Mouse (Mus musculus): Measurements from ENCODE around the gene Six4. TPM values are rescaled to one million over a fixed set of nuclear protein-coding genes. Genes with fewer than 3 reads are reported as not detected.
"Not testable (repeated sequence)": the region's sequence is repeated elsewhere in the genome, so short reads cannot be mapped to it uniquely, and the experiment has no call there.

The Six4 gene
- polyA plus RNA-seq, 1 experiment, result 0.08 TPM

DNA sequence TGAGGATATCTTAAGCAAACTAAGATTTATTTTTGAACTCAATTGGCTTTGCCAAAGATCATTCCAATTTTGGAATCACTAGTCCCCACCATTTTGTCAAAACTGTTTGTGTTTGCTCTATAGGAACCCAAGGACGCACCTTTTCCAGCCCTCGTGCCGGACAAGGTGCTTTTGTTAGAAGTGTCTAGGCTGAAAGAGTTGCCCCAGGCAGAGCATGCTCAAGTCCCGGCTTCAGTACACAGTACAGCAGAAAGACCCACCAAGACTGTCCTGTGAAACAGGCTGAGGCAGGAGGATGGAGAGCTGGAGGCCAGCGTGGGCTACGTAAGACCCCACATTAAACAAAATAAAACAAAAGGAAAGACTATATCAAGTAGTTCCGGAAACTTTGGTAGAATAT lies 26.2 kb downstream of the Six4 start:
- no peaks in the 10 kb centered on the region for H3K27me3 ChIP-seq (ENCODE audit: control insufficient read depth, insufficient read depth, low read length)
- 88% methylated on average over 7 of the region's 7 CpGs for WGBS
- H3K36me3 ChIP-seq (ENCODE audit: control insufficient read depth, insufficient read depth, low read length), result no peaks in the 10 kb centered on the region
- no peaks in the 10 kb centered on the region for H3K4me1 ChIP-seq (ENCODE audit: control insufficient read depth, insufficient read depth, insufficient read length, low read length)
- H3K27ac ChIP-seq (ENCODE audit: insufficient read depth, low read depth, low read length), result no peak overlapping the region
- TF ChIP-seq POLR2A (IDR thresholded peaks at IDR 0.05; ENCODE audit: low read depth, low read length) (no peak), CTCF (IDR thresholded peaks at IDR 0.05; ENCODE audit: extremely low read depth, insufficient read length, insufficient replicate concordance, low read depth, low read length) (no peak)
- H3K4me3 ChIP-seq (ENCODE audit: low read depth, low read length), result no peak overlapping the region

DNA sequence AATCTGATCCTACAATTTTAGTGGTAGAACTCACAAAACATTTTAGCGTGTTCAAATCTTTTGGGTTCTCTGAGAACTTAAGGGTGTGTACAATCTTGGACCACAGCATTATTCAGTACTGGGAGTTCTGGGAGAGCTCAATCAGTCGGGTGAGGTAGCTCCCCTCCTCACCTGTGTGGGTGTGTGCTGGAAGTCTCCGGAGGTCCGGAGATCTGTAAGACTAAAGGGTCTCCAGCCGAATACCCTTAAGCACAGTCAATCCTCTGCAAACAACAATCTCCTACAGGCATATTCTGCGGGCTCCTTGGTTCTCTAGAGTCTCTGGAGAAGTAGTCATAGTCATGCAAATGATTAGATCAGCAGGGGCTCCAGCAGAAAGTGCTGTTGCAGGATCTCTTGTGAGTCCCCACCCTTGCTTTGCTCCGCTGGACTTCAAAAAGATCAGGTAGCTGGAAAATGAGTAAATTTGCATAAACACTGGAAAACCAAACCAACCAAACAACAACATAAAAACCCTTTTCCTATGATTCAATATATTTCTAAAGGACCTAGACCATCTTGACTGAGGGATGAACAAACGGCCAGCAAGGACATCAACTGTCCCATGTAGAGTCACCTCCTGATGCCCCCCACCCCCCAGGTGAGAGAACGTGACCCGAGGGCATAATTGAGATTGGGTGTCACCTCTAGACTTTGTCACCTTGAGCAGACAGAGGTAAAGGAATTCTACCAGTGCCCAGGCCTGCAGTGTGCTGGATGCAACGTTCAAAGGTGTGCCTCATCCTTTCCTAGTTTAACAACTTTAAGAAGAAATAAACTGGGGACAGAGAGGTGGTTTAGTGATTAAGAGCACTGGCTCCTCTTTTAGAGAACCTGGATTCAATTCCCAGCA lies 27.3 kb downstream of the Six4 start:
- TF ChIP-seq POLR2A (IDR thresholded peaks at IDR 0.05; ENCODE audit: low read depth, low read length) (no peak), CTCF (IDR thresholded peaks at IDR 0.05; ENCODE audit: extremely low read depth, insufficient read length, insufficient replicate concordance, low read depth, low read length) (no peak)
- Histone ChIP-seq H3K27ac (ENCODE audit: insufficient read depth, low read depth, low read length) (no peak overlapping the region), H3K27me3 (ENCODE audit: control insufficient read depth, insufficient read depth, low read length) (no peaks in the 10 kb centered on the region), H3K4me3 (ENCODE audit: low read depth, low read length) (no peak overlapping the region), H3K36me3 (ENCODE audit: control insufficient read depth, insufficient read depth, low read length) (no peaks in the 10 kb centered on the region), H3K4me1 (ENCODE audit: control insufficient read depth, insufficient read depth, insufficient read length, low read length) (no peaks in the 10 kb centered on the region)
- 31% methylated on average over 11 of the region's 11 CpGs for WGBS

DNA sequence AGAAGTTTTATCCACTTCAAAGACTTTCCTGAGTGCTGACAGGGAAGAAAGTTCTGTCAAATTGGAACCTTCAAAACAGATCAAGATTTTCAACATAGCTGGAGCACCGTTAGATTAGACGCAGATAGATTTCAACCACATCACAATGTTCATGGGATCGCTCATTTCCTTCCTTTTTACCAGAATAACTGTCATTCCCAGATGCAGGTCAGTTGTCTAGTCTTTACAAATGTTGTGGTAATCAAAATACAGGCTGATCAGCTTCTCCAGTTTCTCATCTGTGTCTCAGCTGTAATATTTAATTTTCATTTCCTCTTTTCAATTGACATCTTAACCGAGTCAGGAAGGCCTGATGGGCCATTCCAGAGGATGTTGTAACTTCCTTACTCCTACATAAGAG lies 29.5 kb downstream of the Six4 start:
- TF ChIP-seq CTCF (IDR thresholded peaks at IDR 0.05; ENCODE audit: extremely low read depth, insufficient read length, insufficient replicate concordance, low read depth, low read length) (no peak), POLR2A (IDR thresholded peaks at IDR 0.05; ENCODE audit: low read depth, low read length) (no peak)
- no peaks in the 10 kb centered on the region for H3K36me3 ChIP-seq (ENCODE audit: control insufficient read depth, insufficient read depth, low read length)
- H3K4me3 ChIP-seq (ENCODE audit: low read depth, low read length), result no peak overlapping the region
- WGBS, result 66% methylated on average over 4 of the region's 4 CpGs
- no peaks in the 10 kb centered on the region for H3K4me1 ChIP-seq (ENCODE audit: control insufficient read depth, insufficient read depth, insufficient read length, low read length)
- H3K27me3 ChIP-seq (ENCODE audit: control insufficient read depth, insufficient read depth, low read length), result no peaks in the 10 kb centered on the region
- H3K27ac ChIP-seq (ENCODE audit: insufficient read depth, low read depth, low read length), result no peak overlapping the region

DNA sequence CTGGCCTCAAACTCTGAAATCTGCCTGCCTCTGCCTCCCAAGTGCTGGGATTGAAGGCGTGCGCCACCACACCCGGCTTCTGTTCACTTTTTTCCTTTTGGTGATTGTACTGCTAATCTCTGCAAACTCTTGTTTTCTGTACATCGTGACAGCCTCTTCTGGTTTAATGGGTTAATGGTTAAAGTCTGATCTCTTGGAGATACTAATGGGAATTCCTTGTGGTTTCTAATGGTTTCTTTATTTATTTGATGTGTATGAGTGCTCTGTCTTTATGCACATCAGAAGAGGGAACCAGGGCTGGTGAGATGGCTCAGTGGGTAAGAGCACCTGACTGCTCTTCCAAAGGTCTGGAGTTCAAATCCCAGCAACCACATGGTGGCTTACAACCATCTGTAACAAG lies 31.4 kb downstream of the Six4 start:
- not testable (repeated sequence) for H3K4me3 ChIP-seq (ENCODE audit: low read depth, low read length); H3K27me3 ChIP-seq (ENCODE audit: control insufficient read depth, insufficient read depth, low read length); H3K27ac ChIP-seq (ENCODE audit: insufficient read depth, low read depth, low read length); H3K4me1 ChIP-seq (ENCODE audit: control insufficient read depth, insufficient read depth, insufficient read length, low read length); H3K36me3 ChIP-seq (ENCODE audit: control insufficient read depth, insufficient read depth, low read length)
- WGBS, result 82% methylated on average over 4 of the region's 4 CpGs

DNA sequence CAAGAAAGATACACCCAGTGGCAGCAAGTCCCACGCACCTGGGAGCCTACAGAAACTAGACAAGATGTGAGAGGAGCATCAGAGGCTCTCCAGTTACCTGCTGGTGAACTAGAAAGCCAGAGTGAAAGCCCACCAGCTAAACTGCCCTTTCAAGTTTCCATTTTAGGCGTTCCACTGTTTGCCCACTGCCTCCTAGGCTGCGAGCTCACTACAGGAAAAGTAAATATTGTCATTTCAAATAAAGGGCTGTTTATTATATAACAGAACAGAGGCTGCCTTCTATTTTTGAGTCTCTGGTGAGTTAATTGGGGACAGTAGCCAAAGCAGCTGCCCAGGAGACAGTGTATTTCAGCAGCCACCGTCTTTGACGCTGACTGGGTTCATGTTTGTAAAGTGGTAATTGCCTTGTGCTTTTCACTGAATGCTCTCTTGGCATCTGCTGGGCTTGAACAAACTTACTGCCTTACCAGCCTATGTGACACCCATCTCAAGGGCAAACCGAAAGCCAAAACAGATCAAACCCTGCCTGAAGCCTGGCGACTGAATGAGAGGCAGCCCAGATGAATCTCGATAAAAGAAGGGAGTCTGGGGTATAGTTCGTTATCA lies 52.3 kb downstream of the Six4 start:
- Histone ChIP-seq H3K27ac (ENCODE audit: insufficient read depth, low read depth, low read length) (no peak overlapping the region), H3K27me3 (ENCODE audit: control insufficient read depth, insufficient read depth, low read length) (peaks cover 4% of the 10 kb centered on the region; the same call in 1 of the 2 replicates), H3K36me3 (ENCODE audit: control insufficient read depth, insufficient read depth, low read length) (no peaks in the 10 kb centered on the region), H3K4me1 (ENCODE audit: control insufficient read depth, insufficient read depth, insufficient read length, low read length) (no peaks in the 10 kb centered on the region), H3K4me3 (ENCODE audit: low read depth, low read length) (no peak overlapping the region)
- whole genome bisulfite sequencing, result 17% methylated on average over 9 of the region's 9 CpGs
- no peak for TF ChIP-seq CTCF (IDR thresholded peaks at IDR 0.05; ENCODE audit: extremely low read depth, insufficient read length, insufficient replicate concordance, low read depth, low read length)
- no peak for TF ChIP-seq POLR2A (IDR thresholded peaks at IDR 0.05; ENCODE audit: low read depth, low read length)

DNA sequence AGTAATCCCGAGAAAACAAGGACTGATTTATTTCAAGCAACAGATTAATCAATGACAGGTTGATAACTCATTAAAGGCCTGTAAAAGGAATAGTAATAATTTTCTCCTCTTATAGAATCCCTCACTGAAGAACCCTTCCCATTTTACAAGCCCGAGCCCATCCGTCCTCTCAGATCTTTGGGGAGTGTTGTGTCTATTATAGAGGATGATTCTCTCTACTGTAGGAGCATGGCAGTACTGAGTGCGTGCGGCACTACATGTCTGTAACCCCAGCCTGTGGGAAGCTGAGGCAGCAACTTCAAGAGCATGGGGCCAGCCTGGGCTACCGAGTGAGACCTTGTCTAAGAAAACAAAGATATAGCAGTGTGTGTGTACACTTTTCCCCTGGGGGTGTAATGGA lies 55.8 kb downstream of the Six4 start:
- Histone ChIP-seq H3K4me1 (ENCODE audit: control insufficient read depth, insufficient read depth, insufficient read length, low read length) (peaks cover 9% of the 10 kb centered on the region), H3K27me3 (ENCODE audit: control insufficient read depth, insufficient read depth, low read length) (peaks cover 30% of the 10 kb centered on the region), H3K27ac (ENCODE audit: insufficient read depth, low read depth, low read length) (no peak overlapping the region), H3K4me3 (ENCODE audit: low read depth, low read length) (no peak overlapping the region), H3K36me3 (ENCODE audit: control insufficient read depth, insufficient read depth, low read length) (no peaks in the 10 kb centered on the region)
- WGBS, result 80% methylated on average over 6 of the region's 6 CpGs
- no peak for TF ChIP-seq POLR2A (IDR thresholded peaks at IDR 0.05; ENCODE audit: low read depth, low read length)
- TF ChIP-seq CTCF (IDR thresholded peaks at IDR 0.05; ENCODE audit: extremely low read depth, insufficient read length, insufficient replicate concordance, low read depth, low read length), result no peak

DNA sequence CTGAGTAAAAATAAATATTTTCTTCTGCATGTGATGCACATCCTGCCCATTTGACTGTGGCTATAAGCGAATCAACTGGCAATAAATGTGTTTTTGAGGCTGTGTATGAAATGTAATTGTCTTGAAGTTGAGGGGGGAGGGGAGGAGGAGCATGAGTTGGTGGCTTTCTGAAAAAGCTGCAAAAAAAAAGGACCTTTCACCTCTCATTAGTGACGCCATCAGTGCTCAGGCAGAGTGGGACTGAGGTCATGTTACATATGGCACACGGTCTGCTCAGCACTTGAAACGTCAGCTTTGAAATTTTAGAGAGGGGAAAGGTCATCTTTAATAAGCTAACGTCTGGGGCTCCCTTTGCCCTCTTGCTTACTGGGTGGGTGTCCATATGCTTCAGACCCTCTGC lies 57.8 kb downstream of the Six4 start:
- Histone ChIP-seq H3K36me3 (ENCODE audit: control insufficient read depth, insufficient read depth, low read length) (no peaks in the 10 kb centered on the region), H3K4me3 (ENCODE audit: low read depth, low read length) (no peak overlapping the region), H3K4me1 (ENCODE audit: control insufficient read depth, insufficient read depth, insufficient read length, low read length) (peaks cover 9% of the 10 kb centered on the region), H3K27ac (ENCODE audit: insufficient read depth, low read depth, low read length) (no peak overlapping the region), H3K27me3 (ENCODE audit: control insufficient read depth, insufficient read depth, low read length) (peaks cover 47% of the 10 kb centered on the region)
- TF ChIP-seq POLR2A (IDR thresholded peaks at IDR 0.05; ENCODE audit: low read depth, low read length), result no peak
- no peak for TF ChIP-seq CTCF (IDR thresholded peaks at IDR 0.05; ENCODE audit: extremely low read depth, insufficient read length, insufficient replicate concordance, low read depth, low read length)
- 13% methylated on average over 5 of the region's 5 CpGs for WGBS

Measured in small intestine, adult 2 months (tissue).